Mouse (Mus musculus): Measurements from ENCODE around the gene Myct1. TPM values are rescaled to one million over a fixed set of nuclear protein-coding genes. Genes with fewer than 3 reads are reported as not detected.

The Myct1 gene
- polyA plus RNA-seq, 1 experiment from 2014 or later = 1.5 TPM

DNA sequence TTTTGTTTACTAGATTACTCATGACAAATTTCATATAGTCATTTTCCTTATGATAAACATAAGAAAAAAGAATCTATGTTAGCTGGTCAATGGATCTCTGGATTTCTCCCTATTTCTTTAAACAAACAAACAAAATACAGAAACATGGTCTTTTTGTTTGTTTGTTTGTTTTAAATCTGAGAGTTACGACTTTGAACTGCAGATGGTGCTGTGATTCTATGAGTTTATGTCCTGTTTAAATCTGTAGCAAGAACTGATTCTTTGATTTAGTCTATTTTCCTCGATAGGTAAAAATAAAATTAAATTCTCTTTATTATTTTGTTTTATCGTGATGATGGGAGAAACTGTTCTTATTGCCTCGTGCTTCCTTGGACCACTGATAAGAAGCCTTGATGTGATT lies 43.7 kb downstream of the Myct1 start:
- H3K27ac ChIP-seq = no peak overlapping the region
- H3K4me3 ChIP-seq = no peak overlapping the region
- WGBS = 80% methylated on average over 4 of the region's 4 CpGs
- no peaks in the 10 kb centered on the region for H3K4me1 ChIP-seq (replicated peaks)
- no peaks in the 10 kb centered on the region for H3K9me3 ChIP-seq
- H3K36me3 ChIP-seq = no peaks in the 10 kb centered on the region
- DNase-seq (ENCODE audit: low spot score) = no peak
- H3K27me3 ChIP-seq (ENCODE audit: insufficient read depth, poor library complexity, severe bottlenecking) = no peaks in the 10 kb centered on the region

DNA sequence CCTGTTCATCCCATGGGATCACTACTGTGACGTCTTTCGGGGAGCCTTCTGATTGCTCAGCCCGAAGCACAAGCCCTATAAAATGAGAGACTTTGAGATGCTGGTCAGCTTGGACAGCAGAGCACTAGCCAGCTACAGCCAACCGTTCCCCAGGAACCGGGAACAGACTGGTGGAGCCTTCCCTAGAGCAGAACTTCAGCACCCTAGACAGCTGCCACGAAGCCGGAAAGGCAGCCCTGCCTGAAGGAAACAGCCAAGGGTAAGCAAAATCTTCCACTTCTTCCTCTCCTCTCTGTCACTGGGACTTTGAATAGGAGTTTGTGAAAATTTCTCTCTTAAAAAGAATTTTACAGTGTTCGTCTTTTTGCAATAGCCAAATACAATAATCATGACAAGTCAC lies 45.5 kb downstream of the Myct1 start, which contains the start of gene Vip:
Gene Vip, plus strand, starts transcription at position 107 of the 400 bp plus-strand sequence.
- Histone ChIP-seq H3K9me3 (no peaks in the 10 kb centered on the region), H3K36me3 (no peaks in the 10 kb centered on the region), H3K27me3 (ENCODE audit: insufficient read depth, poor library complexity, severe bottlenecking) (no peaks in the 10 kb centered on the region), H3K4me1 (replicated peaks) (no peaks in the 10 kb centered on the region), H3K4me3 (no peak within 1 kb of the TSS), H3K27ac (no peak within 1 kb of the TSS)
- DNase-seq (ENCODE audit: low spot score) = peak; percentile 44
- WGBS = 37% methylated on average over 8 of the region's 8 CpGs

Other genes starting within 250 kb of the Myct1 start
- gene Syne1, start 42.3 kb upstream of the Myct1 start, polyA plus RNA-seq (2016; fragmentation: Nextera tagmentation; extraction: Ambion mirVana) = 2.7 and 3.2 TPM in 2 replicates
- 0.24 and 0.90 TPM in 2 replicates for gene Vip, start 45.4 kb downstream of the Myct1 start, polyA plus RNA-seq (2016; fragmentation: Nextera tagmentation; extraction: Ambion mirVana)
- 84.4 and 109 TPM in 2 replicates for gene Fbxo5, start 211.8 kb downstream of the Myct1 start, polyA plus RNA-seq (2016; fragmentation: Nextera tagmentation; extraction: Ambion mirVana)
- 10.5 and 14.2 TPM in 2 replicates for gene Mtrf1l, start 230.1 kb downstream of the Myct1 start, polyA plus RNA-seq (2016; fragmentation: Nextera tagmentation; extraction: Ambion mirVana)